Mouse (Mus musculus) skeletal muscle tissue, postnatal 0 days (tissue): Measurements from ENCODE around the gene Otulinl. TPM values are rescaled to one million over a fixed set of nuclear protein-coding genes. Genes with fewer than 3 reads are reported as not detected.

ENCODE experiments used
- polyA plus RNA-seq: library from polyadenylated mRNA; unstranded; fragments of >200 nt; fragmentation: Nextera tagmentation; extraction: Ambion mirVana; gene quantifications from 2 replicates; pipeline ENCODE4 v1.2.1, GENCODE M21; 2015

The Otulinl gene
- polyA plus RNA-seq: 10.3 and 17.1 TPM in 2 replicates

DNA sequence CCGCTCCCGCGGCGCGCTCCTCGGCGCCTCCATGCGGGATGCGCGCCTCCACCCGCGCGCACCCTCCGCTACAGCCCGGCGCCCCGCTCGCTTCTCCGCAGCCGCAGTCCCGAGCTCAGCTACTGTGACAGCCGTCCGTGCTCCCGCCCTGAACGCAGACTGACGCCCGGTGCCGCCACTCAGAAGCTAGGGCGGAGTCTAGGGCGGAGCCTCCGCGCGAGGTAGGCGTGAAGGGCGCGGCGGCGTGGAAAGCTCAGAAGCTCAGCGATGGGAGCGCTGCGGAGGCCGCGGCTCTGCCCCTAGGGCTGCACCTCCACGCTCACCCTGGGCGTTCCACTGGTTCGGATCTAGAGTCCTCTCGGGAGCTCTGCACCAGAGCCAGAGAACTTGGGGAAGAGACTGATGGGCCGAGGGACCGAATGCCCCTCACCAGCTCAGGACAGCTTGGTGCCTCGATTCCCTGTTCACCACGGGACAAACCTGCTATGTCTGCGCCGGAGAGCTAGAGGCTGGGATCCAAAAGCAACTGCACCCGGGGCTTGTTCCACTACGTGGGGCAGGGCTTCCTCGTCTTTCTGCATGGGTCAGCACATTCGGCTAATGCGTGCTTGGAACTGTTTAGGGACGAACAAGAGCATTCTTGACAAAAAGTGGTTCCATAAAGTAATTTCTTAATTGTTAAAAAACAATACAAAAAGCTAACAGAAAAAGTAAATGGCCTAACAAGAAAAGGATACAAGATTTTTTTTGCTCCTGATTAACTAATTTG lies at the start of gene Otulinl:
Gene Otulinl (minus strand): TSS at position 161 of the 769 bp plus-strand sequence.

DNA sequence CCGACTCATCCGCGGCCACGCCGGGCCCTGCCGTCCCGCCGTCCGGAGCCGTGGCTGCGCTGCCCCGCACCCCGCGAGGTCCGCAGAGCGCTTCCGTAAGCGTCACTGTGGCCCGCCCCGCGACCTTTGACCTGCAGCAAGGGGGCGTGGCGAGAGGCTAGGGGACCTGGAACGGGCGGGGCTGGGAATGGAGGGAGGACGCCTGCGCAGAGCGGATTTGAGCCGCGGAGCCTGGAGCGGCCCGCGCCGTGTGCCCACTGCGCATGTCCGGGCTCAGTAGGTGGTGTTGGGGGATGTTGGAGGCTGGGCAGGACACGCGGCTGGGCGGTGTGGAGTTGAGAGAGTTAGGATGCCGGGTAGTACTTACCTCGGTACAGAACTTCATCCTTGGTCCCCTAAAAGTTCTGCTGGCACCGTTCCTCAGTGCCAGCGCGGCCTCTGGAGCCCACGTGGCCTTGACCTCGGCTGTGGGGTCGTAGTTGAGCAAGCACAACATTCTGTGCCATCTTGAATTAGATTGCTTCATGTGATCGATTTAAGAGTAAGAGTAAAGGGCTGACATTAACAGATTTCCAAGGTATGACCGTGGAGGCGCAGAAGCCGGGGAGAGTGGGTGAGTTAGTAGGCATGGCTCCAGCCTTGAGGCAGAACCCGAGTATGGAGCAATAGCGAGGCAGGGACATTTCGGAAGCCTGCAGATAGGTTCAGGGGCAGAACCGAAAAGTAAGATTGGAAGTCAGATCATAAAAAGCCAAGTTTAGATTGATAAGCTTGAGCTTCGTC lies 50.6 kb downstream of the Otulinl start, which contains the start of gene Otulin:
Gene Otulin (minus strand): TSS at position 93 of the 783 bp plus-strand sequence.

Other genes starting within 250 kb of the Otulinl start
- gene Ank, start 214.9 kb downstream of the Otulinl start, polyA plus RNA-seq: 9.3 and 9.5 TPM in 2 replicates
- 27.3 and 32.4 TPM in 2 replicates for gene Otulin, start 50.9 kb downstream of the Otulinl start, polyA plus RNA-seq